Mouse (Mus musculus) ES-CJ7 (cell line): ENCODE results near the gene Prr13.

ENCODE experiments used
- DNase-seq: peaks from one replicate; pipeline ENCODE4 v3.0.0; 2011; ENCODE audit warnings: low read depth, low spot score

Prr13 gene

GRCm38 (mm10) chr15:102503924-102504782 lies 45.3 kb downstream of the Prr13 start:
- DNase-seq: no peak

DNA sequence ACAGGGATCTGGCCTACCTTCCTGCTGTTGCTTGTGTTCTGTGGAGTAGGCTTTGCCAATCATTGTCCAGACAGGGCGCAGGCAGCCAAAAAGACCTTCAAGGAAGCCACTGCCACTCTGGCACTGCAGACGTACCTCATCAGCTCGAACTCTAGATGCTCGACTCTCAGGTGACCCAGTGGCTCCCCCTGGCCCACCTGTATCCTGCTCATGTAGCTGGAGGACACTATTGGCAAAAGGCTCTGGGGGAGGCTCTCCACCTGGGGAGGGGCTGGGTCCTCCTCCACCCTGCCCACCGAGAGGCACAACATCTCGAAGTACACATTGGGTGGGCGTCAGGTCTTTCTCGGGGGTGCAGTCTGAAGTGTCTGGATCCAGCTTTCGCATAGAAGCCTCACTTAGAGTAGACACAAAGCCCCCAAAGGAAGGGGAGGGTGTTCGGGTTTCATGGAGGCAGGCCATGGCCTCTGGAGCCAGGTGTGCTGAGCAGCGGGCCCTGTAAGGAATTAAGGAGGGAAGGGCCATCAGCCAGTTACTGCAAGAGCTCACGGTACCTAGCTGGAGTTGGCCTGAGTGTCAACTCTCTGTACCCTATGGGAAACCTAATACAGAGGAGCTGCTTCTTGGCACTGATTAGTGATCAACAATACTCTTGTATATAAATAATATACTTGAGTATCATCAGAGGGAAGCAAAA lies 46.4 kb downstream of the Prr13 start:
- no peak for DNase-seq

DNA sequence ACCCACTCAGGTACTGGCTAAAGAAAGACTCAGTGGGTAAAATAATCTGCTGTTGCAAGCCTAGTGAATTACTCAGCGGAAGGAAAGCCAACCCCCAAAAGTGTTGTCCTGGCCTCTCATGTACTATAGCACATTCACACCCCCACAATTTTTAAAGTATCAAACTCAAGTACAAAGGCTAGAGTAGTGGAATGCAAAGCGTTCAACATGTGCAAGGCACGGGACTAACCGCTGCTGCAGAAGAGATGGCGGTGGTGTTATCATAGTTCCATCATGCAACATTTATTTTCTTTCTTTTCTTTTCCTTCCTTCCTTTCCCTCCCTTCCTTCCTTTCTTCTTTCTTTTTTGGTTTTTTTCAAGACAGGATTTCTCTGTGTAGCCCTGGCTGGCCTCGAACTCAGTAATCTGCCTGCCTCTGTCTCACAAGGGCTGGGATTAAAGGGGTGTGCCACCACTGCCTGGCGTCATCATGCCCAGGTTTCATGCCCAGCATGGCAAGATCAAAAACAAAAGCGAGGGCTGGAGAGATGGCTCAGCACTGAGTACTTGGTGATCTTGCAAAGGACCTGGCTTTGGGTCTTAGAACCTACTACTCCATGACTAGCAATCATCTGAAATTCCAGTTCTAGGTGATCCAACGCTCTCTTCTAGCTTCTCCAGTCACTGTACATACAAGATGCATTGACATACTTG lies 47.1 kb downstream of the Prr13 start:
- DNase-seq: no peak

DNA sequence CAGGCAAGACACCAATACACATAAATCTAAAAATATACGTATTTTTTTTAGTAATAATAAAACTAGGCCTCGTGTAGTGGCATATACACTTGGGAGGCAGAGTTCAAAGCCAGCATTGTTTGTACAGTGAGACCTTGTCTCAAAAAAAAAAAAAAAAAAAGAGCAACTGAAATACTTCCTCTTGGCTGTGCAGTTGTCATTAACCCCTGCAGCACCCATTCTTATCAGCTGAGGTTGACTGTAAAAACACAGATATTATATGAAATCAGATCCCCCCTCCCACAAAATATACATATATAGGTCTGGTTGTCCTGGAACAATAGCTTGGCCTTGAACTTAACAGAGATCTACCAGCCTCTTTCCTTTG lies 47.6 kb downstream of the Prr13 start:
- no peak for DNase-seq

DNA sequence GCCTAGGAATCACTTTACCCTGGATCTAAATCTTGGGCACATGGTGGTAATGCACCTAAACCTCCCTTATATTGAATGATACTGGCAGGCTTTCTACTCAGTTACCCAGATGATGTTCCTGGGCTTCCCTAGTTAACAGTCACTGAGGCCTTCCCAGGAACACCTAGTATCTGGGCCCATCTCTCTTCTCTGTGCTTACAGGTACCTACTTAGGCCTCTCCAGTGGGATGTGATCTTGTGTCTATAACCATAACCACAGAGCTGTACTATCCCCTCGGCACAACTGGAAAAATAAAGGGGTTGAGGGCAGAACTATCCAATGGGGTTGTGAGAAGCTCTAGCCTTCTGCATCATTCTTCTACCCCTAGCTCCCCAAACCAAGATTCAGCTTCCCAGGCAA lies 48.0 kb downstream of the Prr13 start:
- DNase-seq: no peak

- no peak for DNase-seq
Measured at GRCm38 (mm10) chr15:102507561-102507960, 48.7 kb downstream of the Prr13 start.

DNA sequence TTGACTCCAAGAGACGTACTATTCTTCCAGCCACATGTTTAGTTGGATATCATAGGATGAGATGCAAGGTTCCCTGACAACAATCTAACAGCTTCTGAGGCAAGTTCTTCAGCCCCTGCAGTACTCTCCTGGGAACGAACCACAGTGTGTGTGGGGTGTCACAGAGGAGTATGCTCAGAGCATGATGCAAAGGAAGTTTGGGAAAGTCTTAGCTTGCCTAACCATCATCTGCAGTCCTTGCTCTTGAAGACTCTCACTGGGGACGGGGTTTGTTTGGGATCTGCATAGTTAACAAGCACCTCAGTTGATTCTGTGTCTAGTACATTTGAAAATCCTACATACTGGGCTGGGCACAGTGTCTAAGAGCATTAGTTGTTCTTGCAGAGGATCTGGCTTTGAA lies 49.5 kb downstream of the Prr13 start:
- DNase-seq: no peak

DNA sequence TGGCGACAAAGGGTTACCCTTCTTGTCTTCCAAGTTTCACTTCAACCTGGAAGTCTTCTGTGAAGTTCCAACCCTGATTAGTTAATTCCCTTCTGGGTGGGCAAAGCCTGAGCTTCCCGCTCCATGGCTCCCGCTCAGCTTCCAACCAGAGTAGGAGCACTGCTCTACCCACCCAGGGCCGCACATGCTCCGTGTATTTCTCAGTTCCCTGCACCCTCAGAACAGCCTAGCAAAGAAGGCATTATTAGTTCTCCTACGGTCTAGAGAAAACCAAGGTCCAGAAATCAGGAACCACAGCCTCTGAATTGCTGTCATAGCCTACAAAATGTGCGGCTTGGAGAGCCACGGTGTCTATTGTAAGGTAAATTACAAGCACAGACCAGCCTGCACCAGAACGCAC lies 51.3 kb downstream of the Prr13 start:
- DNase-seq: no peak

- peak; percentile 98 for DNase-seq
Measured at GRCm38 (mm10) chr15:102510590-102511284, 51.9 kb downstream of the Prr13 start.

DNA sequence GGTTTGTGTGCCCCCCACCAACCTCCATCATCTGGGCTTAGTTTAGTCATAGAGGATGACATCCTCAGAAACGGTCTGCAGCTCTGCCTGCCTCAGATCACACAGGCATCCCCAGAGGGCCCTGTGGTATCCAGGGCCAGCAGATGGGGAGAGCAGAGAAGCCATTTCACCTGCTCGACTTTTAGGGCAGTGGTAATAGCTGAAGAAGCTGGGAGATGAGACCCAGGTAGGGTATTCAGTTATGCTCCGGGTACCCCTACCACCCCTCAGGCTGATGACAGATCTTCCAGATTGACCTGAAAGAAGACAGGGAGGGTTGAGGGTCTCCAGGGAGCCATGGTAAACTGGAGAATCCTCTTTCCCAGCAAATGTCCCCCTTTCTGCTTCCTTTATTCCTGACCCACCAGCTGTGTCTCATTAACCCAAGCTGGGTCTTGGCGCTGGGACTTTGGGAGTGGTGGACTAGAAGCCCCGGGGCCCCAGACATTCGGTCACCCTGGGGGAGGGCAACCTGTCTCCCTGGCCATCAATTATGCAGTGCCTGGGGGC lies 52.5 kb downstream of the Prr13 start:
- no peak for DNase-seq

- DNase-seq: no peak
Measured at GRCm38 (mm10) chr15:102512010-102512409, 53.2 kb downstream of the Prr13 start.
